Mouse (Mus musculus) small intestine, adult 2 months (tissue): Measurements from ENCODE around the gene Mea1.

Source experiments
- CTCF ChIP-seq: fragments of 200-500 bp; IDR thresholded peaks from 2 replicates; pipeline ENCODE4 v1.5.1; 2012; ENCODE audit warnings: low read depth, mild to moderate bottlenecking, control low read depth, inconsistent platforms, low read length, moderate library complexity, mixed read lengths; ENCODE audit not compliant: insufficient replicate concordance, insufficient read length; ENCODE audit errors: extremely low read depth
- POLR2A ChIP-seq: fragments of 200-500 bp; IDR thresholded peaks from 2 replicates; pipeline ENCODE4 v1.6.1; 2012; ENCODE audit warnings: low read depth, mild to moderate bottlenecking, control low read depth, inconsistent platforms, low read length, moderate library complexity

DNA sequence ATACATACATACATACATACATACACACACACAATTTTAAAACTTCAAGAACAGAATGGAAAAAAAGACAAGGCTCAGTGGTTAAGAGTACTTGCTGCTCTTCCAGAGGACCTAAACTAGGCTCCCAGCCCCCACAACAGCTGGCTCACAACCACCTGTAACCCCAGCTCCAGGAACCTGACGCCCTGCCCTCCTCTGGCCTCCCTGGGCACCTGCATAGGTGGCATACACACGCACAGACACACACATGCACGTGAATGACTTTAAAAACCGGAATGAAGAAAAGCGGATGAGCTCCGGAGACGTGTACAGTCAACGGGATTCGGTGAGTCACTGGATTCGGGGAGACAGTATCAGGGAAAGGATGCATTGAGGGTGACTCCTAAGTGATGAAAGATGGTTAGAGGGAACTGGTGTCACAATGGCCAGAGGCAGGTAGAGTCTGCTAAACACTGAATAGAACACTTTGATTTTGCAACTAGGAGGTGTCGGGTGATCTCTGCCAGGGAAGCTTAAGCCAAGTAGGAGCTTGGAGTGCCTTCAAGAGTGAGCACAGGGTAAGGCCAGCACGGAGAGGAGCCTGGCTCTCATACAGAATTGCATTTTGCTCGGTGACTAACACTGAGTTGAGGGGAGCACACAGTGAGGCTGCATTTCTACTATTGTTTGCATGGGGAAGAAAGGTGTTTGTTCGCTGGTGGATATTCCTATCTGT, 27.9 kb downstream of the Mea1 start:
- TF ChIP-seq POLR2A (no peak), CTCF (no peak)
